Mouse (Mus musculus) kidney, embryonic 14.5 days (tissue): ENCODE measurements at regions not wholly inside any gene's neighbourhood (a gene's known extent, or its start where the extent isn't known, plus 50 kb on each side); places are given as distances from the start of the nearest gene placed in this dataset.

Experiments
- ATAC-seq: fragments of 200-750 bp; cut with Nextera tagmentation; 2 replicates; pipeline ENCODE4 v1.8.0; 2017; ENCODE audit warnings: moderate number of reproducible peaks, mild to moderate bottlenecking, moderate TSS enrichment, moderate library complexity; ENCODE audit not compliant: low FRiP score, low TSS enrichment
- H3K27ac ChIP-seq: fragments of 300-500 bp; sonication (generic); 2 replicates; pipeline ENCODE4 v1.5.1; 2014; ENCODE audit warnings: low read depth, mild to moderate bottlenecking, low read length, moderate library complexity, mixed read lengths
- H3K27me3 ChIP-seq: fragments of 300-500 bp; sonication (generic); 2 replicates; pipeline ENCODE4 v1.6.1; 2014; ENCODE audit warnings: mild to moderate bottlenecking, low read length; ENCODE audit not compliant: control insufficient read depth, insufficient read depth
- H3K36me3 ChIP-seq: fragments of 300-500 bp; sonication (generic); 2 replicates; pipeline ENCODE4 v1.6.1; 2014; ENCODE audit warnings: low read length, mixed read lengths; ENCODE audit not compliant: control insufficient read depth, insufficient read depth
- H3K4me1 ChIP-seq: fragments of 300-500 bp; sonication (generic); 2 replicates; pipeline ENCODE4 v1.6.1; 2014; ENCODE audit warnings: low read length, mixed read lengths; ENCODE audit not compliant: control insufficient read depth, insufficient read depth
- H3K4me2 ChIP-seq: fragments of 300-500 bp; sonication (generic); replicated peaks from 2 replicates; pipeline ENCODE4 v1.6.1; 2014; ENCODE audit warnings: low read depth, mild to moderate bottlenecking, low read length
- H3K4me3 ChIP-seq: fragments of 300-500 bp; sonication (generic); 2 replicates; pipeline ENCODE4 v1.5.1; 2014; ENCODE audit warnings: mild to moderate bottlenecking, low read length
- H3K9ac ChIP-seq: fragments of 300-500 bp; sonication (generic); 2 replicates; pipeline ENCODE4 v1.6.1; 2014; ENCODE audit warnings: low read depth, mild to moderate bottlenecking, low read length, moderate library complexity
- H3K9me3 ChIP-seq: fragments of 300-500 bp; sonication (generic); 2 replicates; pipeline ENCODE4 v1.6.1; 2016; ENCODE audit warnings: low read length; ENCODE audit not compliant: control insufficient read depth
- WGBS: fragments of 180-500 bp; shearing (Covaris S2); extraction: QIAGEN DNeasy Blood & Tissue Kit; methylation state at CpG from one replicate; pipeline ENCODE4 v1.1.7; 2014; 5-methylcytosine and 5-hydroxymethylcytosine counted together

- H3K27me3 ChIP-seq: peaks cover 4% of the 10 kb centered on the region; the same call in 1 of the 2 replicates
- no peak overlapping the region for H3K9ac ChIP-seq
- H3K4me3 ChIP-seq: no peak overlapping the region
- no peaks in the 10 kb centered on the region for H3K36me3 ChIP-seq
- no peak for ATAC-seq
- 0 out of 2 replicates have a peak, but pooled peaks cover 4% of the 10 kb centered on the region for H3K4me1 ChIP-seq
- no peaks in the 10 kb centered on the region for H3K9me3 ChIP-seq
- WGBS: 44% methylated on average over 7 of the region's 7 CpGs
- H3K4me2 ChIP-seq: no peak overlapping the region
- H3K27ac ChIP-seq: no peak overlapping the region
Measured at GRCm38 (mm10) chr12:109947886-109948433, 330.9 kb upstream of the Dio3 start.

DNA sequence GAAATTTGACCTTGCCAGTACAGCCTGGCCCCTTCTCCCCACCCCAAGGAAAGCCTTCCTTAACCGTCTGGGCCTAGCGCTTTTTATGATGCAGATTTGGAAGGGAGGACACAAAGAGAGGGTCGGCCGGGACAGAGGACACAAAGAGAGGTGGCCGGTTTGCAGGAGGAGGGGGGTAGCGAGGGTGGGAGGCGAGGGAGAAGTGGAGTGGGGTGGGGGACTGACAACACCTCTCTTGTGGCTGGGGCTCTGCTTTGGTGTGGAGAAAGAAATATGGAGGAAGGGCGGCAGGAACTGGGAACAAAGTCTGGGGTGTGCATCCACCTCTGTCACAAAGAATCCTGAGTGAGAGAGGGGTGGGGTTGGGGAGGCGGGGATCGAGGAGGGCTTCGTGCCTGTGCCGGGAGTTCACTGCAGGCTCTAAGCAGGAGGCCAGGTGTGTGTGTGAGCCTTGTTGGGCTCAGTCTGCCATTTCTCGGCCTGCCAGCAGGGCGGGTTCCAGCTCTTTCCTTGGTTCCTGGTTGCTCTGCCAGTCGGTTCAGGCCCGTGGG is 330.4 kb upstream of the Dio3 start:
- H3K36me3 ChIP-seq: no peaks in the 10 kb centered on the region
- H3K27ac ChIP-seq: no peak overlapping the region
- ATAC-seq: no peak
- peaks cover 4% of the 10 kb centered on the region; the same call in 1 of the 2 replicates for H3K27me3 ChIP-seq
- H3K4me3 ChIP-seq: no peak overlapping the region
- WGBS: 21% methylated on average over 16 of the region's 16 CpGs
- no peak overlapping the region for H3K4me2 ChIP-seq
- H3K9me3 ChIP-seq: no peaks in the 10 kb centered on the region
- no peak overlapping the region for H3K9ac ChIP-seq
- H3K4me1 ChIP-seq: 0 out of 2 replicates have a peak, but pooled peaks cover 4% of the 10 kb centered on the region

GRCm38 (mm10) chr12:109949231-109949965 is 329.5 kb upstream of the Dio3 start:
- ATAC-seq: no peak
- WGBS: 82% methylated on average over 17 of the region's 17 CpGs
- H3K27ac ChIP-seq: no peak overlapping the region

GRCm38 (mm10) chr12:109950632-109951031 is 328.2 kb upstream of the Dio3 start:
- H3K4me1 ChIP-seq: 0 out of 2 replicates have a peak, but pooled peaks cover 4% of the 10 kb centered on the region
- 50% methylated on average over 6 of the region's 6 CpGs for WGBS
- H3K36me3 ChIP-seq: no peaks in the 10 kb centered on the region
- H3K9me3 ChIP-seq: no peaks in the 10 kb centered on the region
- no peak overlapping the region for H3K4me3 ChIP-seq
- no peak overlapping the region for H3K27ac ChIP-seq
- peaks cover 4% of the 10 kb centered on the region; the same call in 1 of the 2 replicates for H3K27me3 ChIP-seq
- ATAC-seq: peak; percentile 38; the same call in 1 of the 2 replicates
- H3K9ac ChIP-seq: no peak overlapping the region
- no peak overlapping the region for H3K4me2 ChIP-seq

More at GRCm38 (mm10) chr12:109949231-109949965, 329.5 kb upstream of the Dio3 start:
- Histone ChIP-seq H3K4me2 (no peak overlapping the region), H3K27me3 (peaks cover 4% of the 10 kb centered on the region; the same call in 1 of the 2 replicates), H3K9ac (no peak overlapping the region), H3K4me3 (no peak overlapping the region), H3K9me3 (no peaks in the 10 kb centered on the region), H3K36me3 (no peaks in the 10 kb centered on the region), H3K4me1 (0 out of 2 replicates have a peak, but pooled peaks cover 4% of the 10 kb centered on the region)

GRCm38 (mm10) chr12:109951473-109951872 is 327.4 kb upstream of the Dio3 start:
- peaks cover 4% of the 10 kb centered on the region; the same call in 1 of the 2 replicates for H3K27me3 ChIP-seq
- no peak for ATAC-seq
- no peaks in the 10 kb centered on the region for H3K36me3 ChIP-seq
- no peak overlapping the region for H3K4me2 ChIP-seq
- WGBS: 92% methylated on average over 12 of the region's 12 CpGs
- H3K9ac ChIP-seq: no peak overlapping the region
- no peaks in the 10 kb centered on the region for H3K9me3 ChIP-seq
- H3K4me1 ChIP-seq: 0 out of 2 replicates have a peak, but pooled peaks cover 4% of the 10 kb centered on the region
- no peak overlapping the region for H3K27ac ChIP-seq
- no peak overlapping the region for H3K4me3 ChIP-seq

GRCm38 (mm10) chr12:109951884-109952456 is 326.9 kb upstream of the Dio3 start:
- no peak overlapping the region for H3K27ac ChIP-seq
- WGBS: 89% methylated on average over 10 of the region's 10 CpGs
- H3K4me2 ChIP-seq: no peak overlapping the region

GRCm38 (mm10) chr12:109952933-109953332 is 325.9 kb upstream of the Dio3 start:
- Histone ChIP-seq H3K9me3 (no peaks in the 10 kb centered on the region), H3K36me3 (no peaks in the 10 kb centered on the region), H3K4me1 (0 out of 2 replicates have a peak, but pooled peaks cover 4% of the 10 kb centered on the region), H3K4me3 (no peak overlapping the region), H3K27ac (no peak overlapping the region), H3K4me2 (no peak overlapping the region), H3K9ac (no peak overlapping the region), H3K27me3 (peaks cover 4% of the 10 kb centered on the region; the same call in 1 of the 2 replicates)
- WGBS: 68% methylated on average over 3 of the region's 3 CpGs
- no peak for ATAC-seq

More at GRCm38 (mm10) chr12:109951884-109952456, 326.9 kb upstream of the Dio3 start:
- H3K36me3 ChIP-seq: no peaks in the 10 kb centered on the region
- no peak overlapping the region for H3K4me3 ChIP-seq
- H3K9ac ChIP-seq: no peak overlapping the region
- H3K27me3 ChIP-seq: peaks cover 4% of the 10 kb centered on the region; the same call in 1 of the 2 replicates
- 0 out of 2 replicates have a peak, but pooled peaks cover 4% of the 10 kb centered on the region for H3K4me1 ChIP-seq
- no peaks in the 10 kb centered on the region for H3K9me3 ChIP-seq
- no peak for ATAC-seq

DNA sequence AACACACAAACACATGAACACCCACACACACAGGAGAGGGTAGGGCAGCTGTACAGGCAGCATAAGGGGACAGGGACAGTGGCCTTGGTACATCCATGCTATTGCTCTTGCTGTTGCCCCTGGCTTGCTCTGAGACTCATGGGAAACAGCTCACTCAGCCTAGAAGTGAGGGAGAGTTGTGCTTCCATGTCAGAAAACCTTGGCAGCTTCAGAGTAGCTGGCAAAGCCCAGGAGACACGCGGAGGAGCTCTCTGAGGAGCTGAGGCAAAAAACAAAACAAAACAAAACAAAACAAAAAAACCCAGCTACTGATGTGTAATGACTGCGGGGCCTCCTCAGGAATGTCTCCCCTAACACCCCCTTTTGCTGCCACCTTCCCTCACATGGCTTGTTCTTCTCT is 321.6 kb upstream of the Dio3 start:
- no peaks in the 10 kb centered on the region for H3K4me1 ChIP-seq
- no peaks in the 10 kb centered on the region for H3K9me3 ChIP-seq
- no peaks in the 10 kb centered on the region for H3K36me3 ChIP-seq
- 73% methylated on average over 3 of the region's 3 CpGs for WGBS
- no peak for ATAC-seq
- H3K4me2 ChIP-seq: no peak overlapping the region
- 0 out of 2 replicates have a peak, but pooled peaks cover 2% of the 10 kb centered on the region for H3K27me3 ChIP-seq
- H3K9ac ChIP-seq: no peak overlapping the region
- no peak overlapping the region for H3K4me3 ChIP-seq
- no peak overlapping the region for H3K27ac ChIP-seq
